Mouse (Mus musculus): ENCODE results near the gene Col24a1. TPM values are rescaled to one million over a fixed set of nuclear protein-coding genes. Genes with fewer than 3 reads are reported as not detected.

Col24a1 gene
- polyA plus RNA-seq, 1 experiment from 2014 or later: 0.33 TPM

GRCm38 (mm10) chr3:145367176-145367717 lies 75.0 kb downstream of the Col24a1 start:
- ATAC-seq (no peak), DNase-seq (no peak)
- Histone ChIP-seq H3K4me1 (ENCODE audit: insufficient read depth) (no peaks in the 10 kb centered on the region), H3K9me3 (ENCODE audit: low read length) (no peaks in the 10 kb centered on the region), H3K27ac (ENCODE audit: low read depth) (no peak overlapping the region), H3K9ac (replicated peaks) (no peak overlapping the region), H3K36me3 (replicated peaks; ENCODE audit: insufficient read depth, low read length) (no peaks in the 10 kb centered on the region), H3K27me3 (ENCODE audit: insufficient read depth, low read length) (no peaks in the 10 kb centered on the region), H3K4me2 (ENCODE audit: low read depth, low read length) (no peak overlapping the region), H3K4me3 (ENCODE audit: low read depth, low read length) (no peak overlapping the region)
- TF ChIP-seq EP300 (IDR thresholded peaks at IDR 0.05; ENCODE audit: low read depth): no peak
- TF ChIP-seq CTCF (IDR thresholded peaks at IDR 0.05; ENCODE audit: low read depth): no peak
- 69% methylated on average over 4 of the region's 4 CpGs for WGBS (ENCODE audit: insufficient replicate concordance)

DNA sequence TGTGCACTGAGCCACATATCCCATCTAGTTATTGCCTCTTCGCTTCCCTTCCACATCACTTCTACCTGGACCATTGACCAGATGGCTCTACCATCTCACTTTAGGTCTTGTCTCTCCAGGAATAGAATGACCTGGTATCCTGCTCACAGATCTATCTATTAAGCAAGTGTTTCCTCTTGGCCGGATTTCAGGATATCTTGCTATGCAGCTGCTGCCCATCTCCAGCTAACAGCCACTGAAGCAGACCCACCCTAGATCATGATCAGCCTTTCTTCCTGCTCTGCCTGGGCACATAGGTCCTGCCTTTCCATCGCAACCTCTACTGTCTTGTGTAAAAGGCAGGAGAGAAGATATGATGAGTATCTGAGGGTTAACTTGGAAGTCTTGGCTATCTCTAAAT lies 84.0 kb downstream of the Col24a1 start:
- no peaks in the 10 kb centered on the region for H3K27me3 ChIP-seq (ENCODE audit: insufficient read depth, low read length)
- H3K4me3 ChIP-seq (ENCODE audit: low read depth, low read length): no peak overlapping the region
- TF ChIP-seq EP300 (IDR thresholded peaks at IDR 0.05; ENCODE audit: low read depth): no peak
- WGBS (ENCODE audit: insufficient replicate concordance): 69% methylated on average over 3 of the region's 3 CpGs
- H3K4me2 ChIP-seq (ENCODE audit: low read depth, low read length): no peak overlapping the region
- no peaks in the 10 kb centered on the region for H3K36me3 ChIP-seq (replicated peaks; ENCODE audit: insufficient read depth, low read length)
- H3K9me3 ChIP-seq (ENCODE audit: low read length): no peaks in the 10 kb centered on the region
- no peak overlapping the region for H3K27ac ChIP-seq (ENCODE audit: low read depth)
- no peak for ATAC-seq
- DNase-seq: no peak
- no peaks in the 10 kb centered on the region for H3K4me1 ChIP-seq (ENCODE audit: insufficient read depth)
- no peak overlapping the region for H3K9ac ChIP-seq (replicated peaks)

- Histone ChIP-seq H3K27me3 (ENCODE audit: insufficient read depth, low read length) (no peaks in the 10 kb centered on the region), H3K27ac (ENCODE audit: low read depth) (no peak overlapping the region), H3K4me3 (ENCODE audit: low read depth, low read length) (no peak overlapping the region), H3K9me3 (ENCODE audit: low read length) (no peaks in the 10 kb centered on the region), H3K4me1 (ENCODE audit: insufficient read depth) (no peaks in the 10 kb centered on the region), H3K36me3 (replicated peaks; ENCODE audit: insufficient read depth, low read length) (no peaks in the 10 kb centered on the region), H3K4me2 (ENCODE audit: low read depth, low read length) (no peak overlapping the region), H3K9ac (replicated peaks) (no peak overlapping the region)
- ATAC-seq (no peak), DNase-seq (no peak)
- TF ChIP-seq EP300 (IDR thresholded peaks at IDR 0.05; ENCODE audit: low read depth) (no peak), CTCF (IDR thresholded peaks at IDR 0.05; ENCODE audit: low read depth) (no peak)
- WGBS (ENCODE audit: insufficient replicate concordance): 68% methylated on average over 13 of the region's 13 CpGs
Observed at GRCm38 (mm10) chr3:145383095-145383494, 90.8 kb downstream of the Col24a1 start.

DNA sequence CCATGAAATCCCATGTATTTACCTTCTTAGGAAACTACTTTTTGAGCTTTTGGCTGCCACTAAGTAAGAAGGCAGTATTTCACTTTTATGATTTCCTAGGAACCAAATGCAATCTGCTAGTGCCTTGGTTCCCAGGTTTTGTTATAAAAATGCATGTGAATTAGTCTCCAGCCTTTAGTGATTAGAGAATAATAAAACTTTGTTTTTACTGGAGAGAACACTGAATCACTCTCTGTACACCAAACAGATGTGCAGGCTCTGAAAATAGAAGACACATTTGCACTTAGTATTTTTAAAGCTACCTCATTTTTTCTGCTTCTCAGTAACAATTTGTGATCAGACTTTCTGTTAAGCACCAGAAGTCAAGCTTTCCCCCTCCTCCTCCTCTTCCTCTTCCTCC lies 94.2 kb downstream of the Col24a1 start:
- H3K9ac ChIP-seq (replicated peaks): no peak overlapping the region
- DNase-seq (no peak), ATAC-seq (no peak)
- TF ChIP-seq EP300 (IDR thresholded peaks at IDR 0.05; ENCODE audit: low read depth): no peak
- no peak for TF ChIP-seq CTCF (IDR thresholded peaks at IDR 0.05; ENCODE audit: low read depth)
- H3K4me3 ChIP-seq (ENCODE audit: low read depth, low read length): no peak overlapping the region
- no peaks in the 10 kb centered on the region for H3K36me3 ChIP-seq (replicated peaks; ENCODE audit: insufficient read depth, low read length)
- no peaks in the 10 kb centered on the region for H3K4me1 ChIP-seq (ENCODE audit: insufficient read depth)
- H3K9me3 ChIP-seq (ENCODE audit: low read length): no peaks in the 10 kb centered on the region
- H3K4me2 ChIP-seq (ENCODE audit: low read depth, low read length): no peak overlapping the region
- H3K27me3 ChIP-seq (ENCODE audit: insufficient read depth, low read length): no peaks in the 10 kb centered on the region
- no peak overlapping the region for H3K27ac ChIP-seq (ENCODE audit: low read depth)

DNA sequence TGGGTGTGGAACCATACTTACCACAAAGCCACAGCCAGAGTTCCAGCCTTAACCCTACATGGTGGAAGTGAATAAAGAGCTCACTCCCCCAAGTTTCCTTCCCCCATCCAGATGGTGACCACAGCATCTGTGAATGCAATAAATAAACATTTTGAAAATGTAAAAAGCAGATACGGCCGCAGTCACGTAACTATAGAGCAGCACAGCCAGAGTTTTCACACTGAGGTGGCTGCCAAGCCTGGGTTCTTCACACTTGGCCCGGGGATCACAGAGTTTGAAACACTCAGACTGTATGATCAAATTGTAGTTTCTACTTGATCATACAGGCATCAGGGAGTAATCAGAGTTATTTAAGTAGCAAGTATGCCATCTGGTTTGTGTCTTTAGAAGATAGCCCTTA lies 98.4 kb downstream of the Col24a1 start:
- WGBS (ENCODE audit: insufficient replicate concordance): 77% methylated on average over 4 of the region's 4 CpGs
- ATAC-seq: no peak

DNA sequence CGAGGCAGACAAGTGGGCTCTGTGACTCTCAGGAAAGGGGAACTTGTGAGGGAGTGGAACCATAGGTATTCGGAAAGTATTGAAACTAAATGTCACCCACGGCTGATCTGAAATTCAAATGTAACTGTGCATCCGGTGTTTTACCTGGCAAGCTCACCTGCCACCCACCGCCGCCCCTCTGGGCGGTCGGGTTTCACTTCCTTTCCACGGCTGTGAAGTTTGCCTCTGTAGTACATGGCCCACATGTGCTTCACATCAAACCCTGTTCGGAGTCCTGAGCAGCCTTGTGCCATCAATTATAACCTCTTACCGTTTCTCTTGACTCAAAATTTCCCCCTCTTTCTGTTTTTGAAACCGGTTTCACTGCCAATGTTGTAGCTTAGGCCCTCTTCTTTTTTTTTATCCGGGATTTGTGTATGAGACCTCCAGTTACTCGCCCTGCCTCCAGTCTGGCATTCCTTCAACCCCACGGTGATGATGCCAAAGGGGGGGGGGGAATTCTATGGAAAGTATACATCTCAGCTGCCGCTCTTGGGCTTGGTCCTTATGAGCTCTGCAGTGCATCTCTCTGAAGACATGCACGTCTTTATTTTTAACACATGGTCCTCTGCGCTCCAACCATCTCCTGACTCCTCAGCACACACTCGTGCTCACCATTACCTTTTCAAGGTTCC lies 99.9 kb downstream of the Col24a1 start:
- Histone ChIP-seq H3K36me3 (replicated peaks; ENCODE audit: insufficient read depth, low read length) (no peaks in the 10 kb centered on the region), H3K4me1 (ENCODE audit: insufficient read depth) (no peaks in the 10 kb centered on the region), H3K27ac (ENCODE audit: low read depth) (no peak overlapping the region), H3K4me3 (ENCODE audit: low read depth, low read length) (no peak overlapping the region), H3K9ac (replicated peaks) (no peak overlapping the region), H3K4me2 (ENCODE audit: low read depth, low read length) (no peak overlapping the region), H3K27me3 (ENCODE audit: insufficient read depth, low read length) (no peaks in the 10 kb centered on the region), H3K9me3 (ENCODE audit: low read length) (no peaks in the 10 kb centered on the region)
- 69% methylated on average over 19 of the region's 19 CpGs for WGBS (ENCODE audit: insufficient replicate concordance)
- ATAC-seq (no peak), DNase-seq (no peak)
- TF ChIP-seq EP300 (IDR thresholded peaks at IDR 0.05; ENCODE audit: low read depth): no peak
- no peak for TF ChIP-seq CTCF (IDR thresholded peaks at IDR 0.05; ENCODE audit: low read depth)

More for the DNA sequence above, 98.4 kb downstream of the Col24a1 start:
- Histone ChIP-seq H3K36me3 (replicated peaks; ENCODE audit: insufficient read depth, low read length) (no peaks in the 10 kb centered on the region), H3K4me2 (ENCODE audit: low read depth, low read length) (no peak overlapping the region), H3K4me3 (ENCODE audit: low read depth, low read length) (no peak overlapping the region), H3K4me1 (ENCODE audit: insufficient read depth) (no peaks in the 10 kb centered on the region), H3K27me3 (ENCODE audit: insufficient read depth, low read length) (no peaks in the 10 kb centered on the region), H3K27ac (ENCODE audit: low read depth) (no peak overlapping the region), H3K9ac (replicated peaks) (no peak overlapping the region), H3K9me3 (ENCODE audit: low read length) (no peaks in the 10 kb centered on the region)
- no peak for TF ChIP-seq CTCF (IDR thresholded peaks at IDR 0.05; ENCODE audit: low read depth)
- TF ChIP-seq EP300 (IDR thresholded peaks at IDR 0.05; ENCODE audit: low read depth): no peak
- no peak for DNase-seq
